Mouse (Mus musculus): ENCODE data around the gene Mgat3.

Gene Mgat3

GRCm38 (mm10) chr15:80182072-80182700 is 8.7 kb downstream of the Mgat3 start:
- no peak for DNase-seq

- DNase-seq = no peak
Observed at GRCm38 (mm10) chr15:80188927-80189326, 15.4 kb downstream of the Mgat3 start.

- no peak for DNase-seq
Observed at GRCm38 (mm10) chr15:80190075-80190474, 16.6 kb downstream of the Mgat3 start.

- no peak for DNase-seq
Observed at GRCm38 (mm10) chr15:80191585-80192245, 18.2 kb downstream of the Mgat3 start.

GRCm38 (mm10) chr15:80192246-80192585 is 18.7 kb downstream of the Mgat3 start:
- DNase-seq = no peak

GRCm38 (mm10) chr15:80192847-80193246 is 19.3 kb downstream of the Mgat3 start:
- DNase-seq = no peak

GRCm38 (mm10) chr15:80199556-80199955 is 26.0 kb downstream of the Mgat3 start:
- DNase-seq = no peak

- no peak for DNase-seq
Observed at GRCm38 (mm10) chr15:80202111-80202775, 28.7 kb downstream of the Mgat3 start.

- DNase-seq = peak in 1 of 2 experiments; percentile 20
Observed at GRCm38 (mm10) chr15:80203406-80203805, 29.9 kb downstream of the Mgat3 start.

- no peak for DNase-seq
Observed at GRCm38 (mm10) chr15:80206057-80206565, 32.6 kb downstream of the Mgat3 start.

- DNase-seq = no peak
Observed at GRCm38 (mm10) chr15:80208446-80208845, 34.9 kb downstream of the Mgat3 start.

- DNase-seq = no peak
Observed at GRCm38 (mm10) chr15:80213688-80214087, 40.2 kb downstream of the Mgat3 start.

- peak; percentile 13 to 45 for DNase-seq
Observed at GRCm38 (mm10) chr15:80215716-80216479, 42.4 kb downstream of the Mgat3 start.

GRCm38 (mm10) chr15:80216480-80216820 is 42.9 kb downstream of the Mgat3 start:
- no peak for DNase-seq

- no peak for DNase-seq
Observed at GRCm38 (mm10) chr15:80217476-80217875, 44.0 kb downstream of the Mgat3 start.

- peak; percentile 7 to 21 for DNase-seq
Observed at GRCm38 (mm10) chr15:80219211-80219610, 45.7 kb downstream of the Mgat3 start.

GRCm38 (mm10) chr15:80219705-80220657 is 46.5 kb downstream of the Mgat3 start:
- DNase-seq = no peak

- DNase-seq = no peak
Observed at GRCm38 (mm10) chr15:80221031-80221430, 47.5 kb downstream of the Mgat3 start.

- DNase-seq = no peak
Observed at GRCm38 (mm10) chr15:80223751-80224150, 50.2 kb downstream of the Mgat3 start.

GRCm38 (mm10) chr15:80225208-80225607 is 51.7 kb downstream of the Mgat3 start:
- DNase-seq = peak; percentile 42 to 73

- DNase-seq = peak in 1 of 2 experiments; percentile 60
Observed at GRCm38 (mm10) chr15:80225796-80226195, 52.3 kb downstream of the Mgat3 start.
